Mouse (Mus musculus): Measurements from ENCODE around the gene Adgrg5.

- TF ChIP-seq TAL1 (IDR thresholded peaks at IDR 0.05; ENCODE audit: low read length), result no peak
- no peak for TF ChIP-seq GATA1 (IDR thresholded peaks at IDR 0.05; ENCODE audit: low read length)
Observed at GRCm38 (mm10) chr8:94974467-94975165, 51.1 kb downstream of the Adgrg5 start, which contains the start of gene Adgrg1.
